Mouse (Mus musculus) colon, adult 2 months (tissue): ENCODE data around the gene Slitrk2. TPM values are rescaled to one million over a fixed set of nuclear protein-coding genes. Genes with fewer than 3 reads are reported as not detected.

Experiments used
- polyA plus RNA-seq: library from polyadenylated mRNA; depleted of rRNA; stranded (reverse); fragments of >200 nt; gene quantifications from 2 replicates; pipeline ENCODE4 v1.2.3, GENCODE M21; 2012; rRNA removed

Slitrk2 gene
- 0.03 and 0.05 TPM in 2 replicates for polyA plus RNA-seq

DNA sequence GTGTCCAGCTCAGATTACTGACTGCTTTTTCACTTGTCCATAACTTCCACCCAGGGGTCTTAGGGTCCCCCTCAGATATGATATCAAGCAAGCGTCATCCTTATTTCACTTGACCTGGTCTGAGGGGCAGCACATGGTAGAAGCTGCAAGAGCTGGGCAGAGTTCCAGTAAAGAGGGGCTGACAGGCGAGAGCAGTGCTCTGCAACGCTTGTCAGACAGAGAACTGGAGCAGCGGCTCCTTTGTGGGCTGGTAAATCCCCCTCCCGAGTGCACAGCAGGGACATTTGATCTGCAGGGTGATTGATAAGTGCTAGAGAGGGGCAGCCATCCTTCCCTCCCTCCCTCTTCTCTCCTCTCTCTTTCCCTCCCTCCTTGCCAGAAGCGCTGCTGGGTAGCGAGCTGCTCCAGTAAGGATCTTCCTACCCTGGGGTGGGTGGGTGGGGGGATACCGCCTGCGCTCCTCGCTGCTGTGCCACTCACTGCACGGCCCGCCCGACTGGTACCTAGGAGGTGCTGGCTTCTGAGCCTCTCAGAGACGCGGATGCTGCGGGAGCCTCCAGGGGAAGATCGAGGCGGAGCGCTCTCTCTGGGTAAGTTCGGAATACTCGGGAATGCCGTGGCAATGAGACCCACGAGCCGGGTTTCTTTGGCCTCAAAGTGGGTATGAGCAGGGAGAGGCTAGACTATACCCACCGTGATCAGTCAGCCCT is at the start of gene Slitrk2:
TSS of gene Slitrk2 (plus strand) at position 408 of the 710 bp plus-strand sequence.

